Mouse (Mus musculus): Measurements from ENCODE around the gene Birc6. TPM values are rescaled to one million over a fixed set of nuclear protein-coding genes. Genes with fewer than 3 reads are reported as not detected.
A peak's percentile ranks its signal among the peaks of the same experiment; 100 is the strongest.

Gene Birc6
- polyA plus RNA-seq, 1 experiment from 2014 or later, result 57.4 TPM

GRCm38 (mm10) chr17:74522797-74523723 is 5.0 kb upstream of the Birc6 start:
- DNase-seq (ENCODE audit: low read depth, low spot score), result no peak
- ATAC-seq, result no peak
- ChIA-PET POLR2A (no interaction called here), CTCF (interaction anchor here (1.4 kb wide), 1 partner anchor 18 kb away, joined by 8 read pairs; no protein-coding TSS in a partner anchor)
- H3K27me3 ChIP-seq, result no peaks in the 10 kb centered on the region
- no peak for TF ChIP-seq CTCF (IDR thresholded peaks at IDR 0.05)
- in situ Hi-C loops (cut with MboI; ENCODE audit: low pct_unique_long_range_greater_than_20kb), result no loop called here

GRCm38 (mm10) chr17:74526117-74526516 is 2.0 kb upstream of the Birc6 start:
- TF ChIP-seq CTCF (IDR thresholded peaks at IDR 0.05), result no peak
- in situ Hi-C loops (cut with MboI; ENCODE audit: low pct_unique_long_range_greater_than_20kb), result no loop called here
- DNase-seq (ENCODE audit: low read depth, low spot score) (no peak), ATAC-seq (no peak)
- ChIA-PET CTCF (no interaction called here), POLR2A (interaction anchor here (0.6 to 0.7 kb wide), 3 partner anchors 57 to 641 kb away, joined by 3 to 6 read pairs (median 4); no protein-coding TSS in a partner anchor)
- H3K27me3 ChIP-seq, result no peaks in the 10 kb centered on the region

GRCm38 (mm10) chr17:74526806-74527653 is 1.1 kb upstream of the Birc6 start:
- no peaks in the 10 kb centered on the region for H3K27me3 ChIP-seq
- POLR2A ChIA-PET, result interaction anchor here (0.7 kb wide), 3 partner anchors 95 to 640 kb away, joined by 3 to 4 read pairs (median 3); no protein-coding TSS in a partner anchor
- DNase-seq (ENCODE audit: low read depth, low spot score) (no peak), ATAC-seq (no peak)
- no peak for TF ChIP-seq CTCF (IDR thresholded peaks at IDR 0.05)
- in situ Hi-C loops (cut with MboI; ENCODE audit: low pct_unique_long_range_greater_than_20kb), result no loop called here
- CTCF ChIA-PET, result no interaction called here

GRCm38 (mm10) chr17:74528648-74529532 is 795 bp downstream of the Birc6 start:
- ATAC-seq, result peak; percentile 36
- no peak for DNase-seq (ENCODE audit: low read depth, low spot score)
- CTCF ChIA-PET, result no interaction called here
- H3K27me3 ChIP-seq, result no peaks in the 10 kb centered on the region
- POLR2A ChIA-PET, result interaction anchor here (0.7 to 1.4 kb wide), 5 partner anchors 13 to 629 kb away, joined by 3 to 11 read pairs (median 5); no protein-coding TSS in a partner anchor
- TF ChIP-seq CTCF (IDR thresholded peaks at IDR 0.05), result no peak
- in situ Hi-C loops (cut with MboI; ENCODE audit: low pct_unique_long_range_greater_than_20kb), result no loop called here

GRCm38 (mm10) chr17:74529533-74529824 is 1.4 kb downstream of the Birc6 start:
- in situ Hi-C loops (cut with MboI; ENCODE audit: low pct_unique_long_range_greater_than_20kb), result no loop called here
- ChIA-PET POLR2A (interaction anchor here (0.7 kb wide), 2 partner anchors 34 to 628 kb away, joined by 5 to 7 read pairs; no protein-coding TSS in a partner anchor), CTCF (interaction anchor here (1.5 kb wide), 1 partner anchor 13 kb away, joined by 3 read pairs; no protein-coding TSS in a partner anchor)
- no peak for TF ChIP-seq CTCF (IDR thresholded peaks at IDR 0.05)
- no peaks in the 10 kb centered on the region for H3K27me3 ChIP-seq
- DNase-seq (ENCODE audit: low read depth, low spot score), result no peak
- ATAC-seq, result no peak

GRCm38 (mm10) chr17:74534971-74535370 is 6.9 kb downstream of the Birc6 start:
- DNase-seq (ENCODE audit: low read depth, low spot score) (no peak), ATAC-seq (no peak)
- no peak for TF ChIP-seq CTCF (IDR thresholded peaks at IDR 0.05)
- CTCF ChIA-PET, result no interaction called here
- in situ Hi-C loops (cut with MboI; ENCODE audit: low pct_unique_long_range_greater_than_20kb), result no loop called here
- H3K27me3 ChIP-seq, result no peaks in the 10 kb centered on the region
- POLR2A ChIA-PET, result no interaction called here

GRCm38 (mm10) chr17:74537526-74537925 is 9.4 kb downstream of the Birc6 start:
- no peak for DNase-seq (ENCODE audit: low read depth, low spot score)
- H3K27me3 ChIP-seq, result no peaks in the 10 kb centered on the region
- in situ Hi-C loops (cut with MboI; ENCODE audit: low pct_unique_long_range_greater_than_20kb), result no loop called here
- POLR2A ChIA-PET, result interaction anchor here (0.7 kb wide), 1 partner anchor 96 kb away, joined by 3 read pairs; no protein-coding TSS in a partner anchor
- CTCF ChIA-PET, result interaction anchor here (0.8 to 1.2 kb wide), 2 partner anchors 15 to 16 kb away, joined by 3 to 4 read pairs; no protein-coding TSS in a partner anchor
- no peak for ATAC-seq
- no peak for TF ChIP-seq CTCF (IDR thresholded peaks at IDR 0.05)

GRCm38 (mm10) chr17:74543615-74544014 is 15.5 kb downstream of the Birc6 start:
- in situ Hi-C loops (cut with MboI; ENCODE audit: low pct_unique_long_range_greater_than_20kb), result no loop called here
- POLR2A ChIA-PET, result interaction anchor here (1.5 kb wide), 1 partner anchor 9 kb away, joined by 3 read pairs; no protein-coding TSS in a partner anchor
- no peaks in the 10 kb centered on the region for H3K27me3 ChIP-seq
- TF ChIP-seq CTCF (IDR thresholded peaks at IDR 0.05), result no peak
- DNase-seq (ENCODE audit: low read depth, low spot score), result no peak
- ATAC-seq, result no peak
- CTCF ChIA-PET, result no interaction called here

- in situ Hi-C loops (cut with MboI; ENCODE audit: low pct_unique_long_range_greater_than_20kb), result no loop called here
- ATAC-seq, result no peak
- ChIA-PET CTCF (interaction anchor here (1.2 kb wide), 1 partner anchor 17 kb away, joined by 3 read pairs; no protein-coding TSS in a partner anchor), POLR2A (interaction anchor here (1.0 kb wide), 1 partner anchor 20 kb away, joined by 3 read pairs; no protein-coding TSS in a partner anchor)
- no peaks in the 10 kb centered on the region for H3K27me3 ChIP-seq
- DNase-seq (ENCODE audit: low read depth, low spot score), result no peak
- no peak for TF ChIP-seq CTCF (IDR thresholded peaks at IDR 0.05)
Measured at GRCm38 (mm10) chr17:74554118-74554517, 26.0 kb downstream of the Birc6 start.

Measured in Patski (cell line).